Mouse (Mus musculus): ENCODE data around the gene Syne2. TPM values are rescaled to one million over a fixed set of nuclear protein-coding genes. Genes with fewer than 3 reads are reported as not detected.

Syne2 gene
- polyA plus RNA-seq, 1 experiment from 2014 or later, result 68.4 TPM

GRCm38 (mm10) chr12:75839083-75839736 is 21.3 kb downstream of the Syne2 start:
- Histone ChIP-seq H3K4me1 (ENCODE audit: insufficient read depth) (peaks cover 7% of the 10 kb centered on the region), H3K9ac (no peak overlapping the region), H3K27me3 (ENCODE audit: insufficient read depth, low read length) (no peaks in the 10 kb centered on the region), H3K27ac (ENCODE audit: low read depth) (0 out of 2 replicates have a peak overlapping the region, but pooled peaks have one; percentile 25), H3K9me3 (ENCODE audit: low read depth, low read length) (no peaks in the 10 kb centered on the region), H3K4me3 (ENCODE audit: low read depth, low read length) (no peak overlapping the region), H3K4me2 (no peak overlapping the region), H3K36me3 (ENCODE audit: insufficient read depth) (no peaks in the 10 kb centered on the region)
- no peak for TF ChIP-seq CTCF (IDR thresholded peaks at IDR 0.05; ENCODE audit: low read depth)
- 66% methylated on average over 11 of the region's 11 CpGs for WGBS
- DNase-seq (peak; percentile 45), ATAC-seq (ENCODE audit: insufficient read depth) (no peak)

- ATAC-seq (ENCODE audit: insufficient read depth) (no peak), DNase-seq (no peak)
- 59% methylated on average over 7 of the region's 7 CpGs for WGBS
- Histone ChIP-seq H3K27me3 (ENCODE audit: insufficient read depth, low read length) (no peaks in the 10 kb centered on the region), H3K36me3 (ENCODE audit: insufficient read depth) (no peaks in the 10 kb centered on the region), H3K4me2 (no peak overlapping the region), H3K9me3 (ENCODE audit: low read depth, low read length) (no peaks in the 10 kb centered on the region), H3K9ac (no peak overlapping the region), H3K27ac (ENCODE audit: low read depth) (no peak overlapping the region), H3K4me1 (ENCODE audit: insufficient read depth) (peaks cover 8% of the 10 kb centered on the region; the same call in 1 of the 2 replicates), H3K4me3 (ENCODE audit: low read depth, low read length) (no peak overlapping the region)
- TF ChIP-seq CTCF (IDR thresholded peaks at IDR 0.05; ENCODE audit: low read depth), result no peak
Measured at GRCm38 (mm10) chr12:75841183-75841582, 23.2 kb downstream of the Syne2 start.

- Histone ChIP-seq H3K9ac (no peak overlapping the region), H3K9me3 (ENCODE audit: low read depth, low read length) (no peaks in the 10 kb centered on the region), H3K36me3 (ENCODE audit: insufficient read depth) (no peaks in the 10 kb centered on the region), H3K4me1 (ENCODE audit: insufficient read depth) (0 out of 2 replicates have a peak, but pooled peaks cover 3% of the 10 kb centered on the region), H3K27ac (ENCODE audit: low read depth) (no peak overlapping the region), H3K4me3 (ENCODE audit: low read depth, low read length) (no peak overlapping the region), H3K4me2 (no peak overlapping the region), H3K27me3 (ENCODE audit: insufficient read depth, low read length) (no peaks in the 10 kb centered on the region)
- no peak for TF ChIP-seq CTCF (IDR thresholded peaks at IDR 0.05; ENCODE audit: low read depth)
- 61% methylated on average over 4 of the region's 4 CpGs for whole genome bisulfite sequencing
- ATAC-seq (ENCODE audit: insufficient read depth), result no peak
- no peak for DNase-seq
Measured at GRCm38 (mm10) chr12:75844311-75844710, 26.4 kb downstream of the Syne2 start.

GRCm38 (mm10) chr12:75845070-75845469 is 27.1 kb downstream of the Syne2 start:
- ATAC-seq (ENCODE audit: insufficient read depth) (peak; percentile 82), DNase-seq (peak; percentile 65)
- H3K4me1 ChIP-seq (ENCODE audit: insufficient read depth), result 0 out of 2 replicates have a peak, but pooled peaks cover 3% of the 10 kb centered on the region
- no peak overlapping the region for H3K4me3 ChIP-seq (ENCODE audit: low read depth, low read length)
- TF ChIP-seq CTCF (IDR thresholded peaks at IDR 0.05; ENCODE audit: low read depth), result no peak
- no peaks in the 10 kb centered on the region for H3K36me3 ChIP-seq (ENCODE audit: insufficient read depth)
- 31% methylated on average over 9 of the region's 9 CpGs for WGBS
- peak overlapping the region; percentile 38 for H3K4me2 ChIP-seq
- no peaks in the 10 kb centered on the region for H3K27me3 ChIP-seq (ENCODE audit: insufficient read depth, low read length)
- H3K27ac ChIP-seq (ENCODE audit: low read depth), result no peak overlapping the region
- no peak overlapping the region for H3K9ac ChIP-seq
- no peaks in the 10 kb centered on the region for H3K9me3 ChIP-seq (ENCODE audit: low read depth, low read length)

GRCm38 (mm10) chr12:75846513-75846912 is 28.6 kb downstream of the Syne2 start:
- DNase-seq (no peak), ATAC-seq (ENCODE audit: insufficient read depth) (no peak)
- Histone ChIP-seq H3K4me2 (no peak overlapping the region), H3K27ac (ENCODE audit: low read depth) (no peak overlapping the region), H3K27me3 (ENCODE audit: insufficient read depth, low read length) (no peaks in the 10 kb centered on the region), H3K4me3 (ENCODE audit: low read depth, low read length) (no peak overlapping the region), H3K4me1 (ENCODE audit: insufficient read depth) (0 out of 2 replicates have a peak, but pooled peaks cover 3% of the 10 kb centered on the region), H3K9me3 (ENCODE audit: low read depth, low read length) (no peaks in the 10 kb centered on the region), H3K36me3 (ENCODE audit: insufficient read depth) (no peaks in the 10 kb centered on the region), H3K9ac (no peak overlapping the region)
- 75% methylated on average over 12 of the region's 12 CpGs for WGBS
- TF ChIP-seq CTCF (IDR thresholded peaks at IDR 0.05; ENCODE audit: low read depth), result no peak

- WGBS, result 53% methylated on average over 3 of the region's 3 CpGs
- Histone ChIP-seq H3K27ac (ENCODE audit: low read depth) (no peak overlapping the region), H3K9me3 (ENCODE audit: low read depth, low read length) (no peaks in the 10 kb centered on the region), H3K4me1 (ENCODE audit: insufficient read depth) (peaks cover 18% of the 10 kb centered on the region), H3K4me2 (no peak overlapping the region), H3K36me3 (ENCODE audit: insufficient read depth) (no peaks in the 10 kb centered on the region), H3K4me3 (ENCODE audit: low read depth, low read length) (no peak overlapping the region), H3K27me3 (ENCODE audit: insufficient read depth, low read length) (no peaks in the 10 kb centered on the region), H3K9ac (no peak overlapping the region)
- ATAC-seq (ENCODE audit: insufficient read depth), result no peak
- TF ChIP-seq CTCF (IDR thresholded peaks at IDR 0.05; ENCODE audit: low read depth), result no peak
- no peak for DNase-seq
Measured at GRCm38 (mm10) chr12:75850205-75850604, 32.3 kb downstream of the Syne2 start.

GRCm38 (mm10) chr12:75851481-75851880 is 33.5 kb downstream of the Syne2 start:
- no peaks in the 10 kb centered on the region for H3K9me3 ChIP-seq (ENCODE audit: low read depth, low read length)
- H3K27ac ChIP-seq (ENCODE audit: low read depth), result no peak overlapping the region

More at GRCm38 (mm10) chr12:75851481-75851880, 33.5 kb downstream of the Syne2 start:
- H3K4me2 ChIP-seq, result no peak overlapping the region
- 76% methylated on average over 8 of the region's 8 CpGs for WGBS
- H3K36me3 ChIP-seq (ENCODE audit: insufficient read depth), result no peaks in the 10 kb centered on the region
- no peak for TF ChIP-seq CTCF (IDR thresholded peaks at IDR 0.05; ENCODE audit: low read depth)
- H3K4me3 ChIP-seq (ENCODE audit: low read depth, low read length), result no peak overlapping the region
- no peak overlapping the region for H3K9ac ChIP-seq
- ATAC-seq (ENCODE audit: insufficient read depth), result no peak
- H3K4me1 ChIP-seq (ENCODE audit: insufficient read depth), result peaks cover 24% of the 10 kb centered on the region
- H3K27me3 ChIP-seq (ENCODE audit: insufficient read depth, low read length), result no peaks in the 10 kb centered on the region
- no peak for DNase-seq

All from lung, embryonic 14.5 days (tissue).